Mouse (Mus musculus) T-helper 17 cell (primary cell): ENCODE measurements at regions not wholly inside any gene's neighbourhood (a gene's known extent, or its start where the extent isn't known, plus 50 kb on each side); places are given as distances from the start of the nearest gene placed in this dataset.

Source experiments
- in situ Hi-C, 2 experiments: fragments of 300-600 bp; cut with MboI, MseI; formaldehyde crosslinking; loops; 1 replicate in 1 of 2; 2 replicates in 1 of 2; pipeline ENCODE4 v1.15.1; 2025; ENCODE audit warnings: high pct_unique_total_duplicates in 2 of 2

GRCm38 (mm10) chr4:122025866-122026265, 404.0 kb upstream of the Gm12887 start:
- in situ Hi-C loops: no loop called here

- in situ Hi-C loops: loop anchor here in 1 of 2 experiments (25.0 kb wide), 1 partner anchor 261 kb away; no protein-coding TSS in a partner anchor
These were observed 401.0 kb upstream of the Gm12887 start for GRCm38 (mm10) chr4:122022854-122023253.

DNA sequence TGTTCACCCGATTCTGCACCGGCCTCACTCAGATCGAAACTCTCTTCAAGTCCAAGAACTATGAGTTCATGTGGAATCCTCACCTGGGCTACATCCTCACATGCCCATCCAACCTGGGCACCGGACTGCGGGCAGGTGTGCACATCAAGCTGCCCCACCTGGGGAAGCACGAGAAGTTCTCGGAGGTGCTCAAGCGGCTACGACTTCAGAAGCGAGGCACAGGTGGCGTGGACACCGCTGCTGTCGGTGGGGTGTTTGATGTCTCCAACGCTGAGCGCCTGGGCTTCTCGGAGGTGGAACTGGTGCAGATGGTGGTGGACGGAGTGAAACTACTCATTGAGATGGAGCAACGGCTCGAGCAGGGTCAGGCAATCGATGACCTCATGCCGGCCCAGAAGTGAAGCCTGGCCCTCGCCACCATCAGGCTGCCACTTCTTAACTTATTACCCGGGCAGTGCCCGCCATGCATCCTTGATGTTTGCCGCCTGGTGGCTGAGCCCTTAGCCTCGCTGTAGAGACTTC, 387.1 kb upstream of the Gm12887 start:
- in situ Hi-C loops: loop anchor here in 1 of 2 experiments (25.0 kb wide), 1 partner anchor 247 kb away; no protein-coding TSS in a partner anchor

GRCm38 (mm10) chr4:122008168-122008839, 386.4 kb upstream of the Gm12887 start:
- in situ Hi-C loops: loop anchor here in 1 of 2 experiments (25.0 kb wide), 1 partner anchor 246 kb away; no protein-coding TSS in a partner anchor

GRCm38 (mm10) chr4:121986741-121987140, 364.8 kb upstream of the Gm12887 start:
- in situ Hi-C loops: loop anchor here in 1 of 2 experiments (5.0 kb wide), 1 partner anchor 239 kb away; no protein-coding TSS in a partner anchor

- in situ Hi-C loops: loop anchor here in 1 of 2 experiments (5.0 kb wide), 1 partner anchor 238 kb away; no protein-coding TSS in a partner anchor
These were observed 363.5 kb upstream of the Gm12887 start for GRCm38 (mm10) chr4:121985371-121985770.

DNA sequence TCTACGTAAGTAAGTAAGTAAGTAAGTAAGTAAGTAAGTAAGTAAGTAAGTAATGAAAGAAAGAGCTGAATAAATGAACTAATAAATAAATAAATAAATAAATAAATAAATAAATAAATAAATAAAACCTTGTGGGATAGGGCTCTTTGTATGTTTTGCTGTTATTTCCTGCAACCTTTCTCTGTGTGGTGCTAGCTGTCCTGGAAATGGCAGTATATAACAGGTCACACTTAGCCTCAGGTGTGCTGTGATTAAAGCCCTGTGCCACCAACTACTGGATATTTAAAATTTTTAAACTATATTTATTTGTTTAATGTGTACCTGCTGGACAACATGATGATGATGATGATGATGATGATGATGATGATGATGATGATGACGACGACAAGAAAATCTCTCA, 353.9 kb upstream of the Gm12887 start:
- in situ Hi-C loops: loop anchor here (5.0 kb wide), 1 partner anchor 391 kb away; no protein-coding TSS in a partner anchor
